Mouse (Mus musculus) CH12.LX (cell line): ENCODE results near the gene H2-Q10. TPM values are rescaled to one million over a fixed set of nuclear protein-coding genes. Genes with fewer than 3 reads are reported as not detected.

Source experiments
- DNase-seq: peaks from one replicate; pipeline ENCODE4 v3.0.0-alpha.2; 2013; ENCODE audit errors: extremely low read depth
- H3K27ac ChIP-seq: 2 replicates; pipeline ENCODE4 v1.5.1; 2012; ENCODE audit warnings: low read depth, mild to moderate bottlenecking, control low read depth, moderate library complexity; ENCODE audit not compliant: insufficient read depth
- H3K27me3 ChIP-seq: replicated peaks from 2 replicates; pipeline ENCODE3; 2012; ENCODE audit warnings: inconsistent platforms
- H3K36me3 ChIP-seq, 2 experiments: replicated peaks in 1 of 2; 2 replicates each; pipeline versions ENCODE3 to v1.6.1; 2012; ENCODE audit warnings: inconsistent platforms in 1 of 2, low read length in 1 of 2, mild to moderate bottlenecking in 1 of 2, mixed read lengths in 1 of 2, moderate library complexity in 1 of 2; ENCODE audit not compliant: control insufficient read depth in 1 of 2, insufficient read depth in 1 of 2
- H3K4me1 ChIP-seq, 2 experiments: 2 replicates each; pipeline ENCODE4 v1.6.1; 2012; ENCODE audit warnings: inconsistent platforms in 1 of 2, moderate library complexity in 1 of 2; ENCODE audit not compliant: insufficient read depth in 2 of 2, control insufficient read depth in 1 of 2
- H3K4me2 ChIP-seq: 2 replicates; pipeline ENCODE4 v1.6.1; 2012; ENCODE audit warnings: low read depth, mild to moderate bottlenecking, control low read depth; ENCODE audit not compliant: poor library complexity, insufficient read depth, severe bottlenecking
- H3K4me3 ChIP-seq, 3 experiments: fragments of 150-350 bp in 1 of 3; sonication (generic) in 1 of 3; replicated peaks in 1 of 3; 2 replicates each; pipeline versions ENCODE3 to v1.5.1; 2011 to 2012; ENCODE audit warnings: low read depth in 2 of 3, low read length in 2 of 3, mild to moderate bottlenecking in 2 of 3, moderate library complexity in 2 of 3, control low read depth in 1 of 3, improper control_type of control experiment in 1 of 3, inconsistent platforms in 1 of 3, mixed read lengths in 1 of 3; ENCODE audit not compliant: poor library complexity in 1 of 3
- H3K79me2 ChIP-seq: replicated peaks from 2 replicates; pipeline ENCODE4 v1.6.1; 2012; ENCODE audit warnings: mild to moderate bottlenecking, moderate library complexity; ENCODE audit not compliant: control insufficient read depth, poor library complexity, insufficient read depth, severe bottlenecking; ENCODE audit errors: extremely low read depth
- H3K9ac ChIP-seq: 2 replicates; pipeline ENCODE4 v1.6.1; 2012; ENCODE audit warnings: low read depth, mild to moderate bottlenecking, control low read depth, moderate library complexity; ENCODE audit not compliant: insufficient read depth
- H3K9me3 ChIP-seq: replicated peaks from 2 replicates; pipeline ENCODE3; 2012; ENCODE audit warnings: low read length, inconsistent platforms, mixed read lengths
- CTCF ChIP-seq, 2 experiments: IDR thresholded peaks in 1 of 2; conservative IDR thresholded peaks in 1 of 2; 2 replicates each; pipeline ENCODE4 v1.5.1; 2011 to 2012; ENCODE audit warnings: low read depth in 2 of 2, low read length in 2 of 2, improper control_type of control experiment in 1 of 2, inconsistent platforms in 1 of 2, mild to moderate bottlenecking in 1 of 2, moderate library complexity in 1 of 2
- ELF1 ChIP-seq: IDR thresholded peaks from 2 replicates; pipeline ENCODE4 v1.6.1; 2014; ENCODE audit warnings: low read depth, mild to moderate bottlenecking, inconsistent platforms, low read length, improper control_type of control experiment
- EP300 ChIP-seq: IDR thresholded peaks from 2 replicates; pipeline ENCODE4 v1.6.1; 2011; ENCODE audit warnings: low read length, improper control_type of control experiment
- ETS1 ChIP-seq: conservative IDR thresholded peaks from 2 replicates; pipeline ENCODE4 v1.6.1; 2012; ENCODE audit warnings: low read depth, mild to moderate bottlenecking, inconsistent platforms, low read length, improper control_type of control experiment, moderate library complexity
- GABPA ChIP-seq: IDR thresholded peaks from 2 replicates; pipeline ENCODE4 v1.6.1; 2012; ENCODE audit warnings: low read depth, low read length, improper control_type of control experiment, inconsistent platforms; ENCODE audit not compliant: insufficient replicate concordance
- HCFC1 ChIP-seq: IDR thresholded peaks from 2 replicates; pipeline ENCODE4 v1.6.1; 2012; ENCODE audit warnings: low read depth, mild to moderate bottlenecking, inconsistent platforms, low read length, improper control_type of control experiment
- IRF4 ChIP-seq: IDR thresholded peaks from 2 replicates; pipeline ENCODE4 v1.6.1; 2014; ENCODE audit warnings: low read depth, mild to moderate bottlenecking, inconsistent platforms, low read length, improper control_type of control experiment
- JUND ChIP-seq: conservative IDR thresholded peaks from 2 replicates; pipeline ENCODE4 v1.6.1; 2011; ENCODE audit warnings: low read depth, low read length, improper control_type of control experiment
- KAT2A ChIP-seq: IDR thresholded peaks from 2 replicates; pipeline ENCODE4 v1.6.1; 2012; ENCODE audit warnings: low read length, improper control_type of control experiment, inconsistent platforms; ENCODE audit not compliant: insufficient replicate concordance
- MAFK ChIP-seq: IDR thresholded peaks from 2 replicates; pipeline ENCODE4 v1.6.1; 2011; ENCODE audit warnings: low read length, improper control_type of control experiment; ENCODE audit not compliant: insufficient replicate concordance
- MEF2A ChIP-seq: IDR thresholded peaks from 2 replicates; pipeline ENCODE4 v1.6.1; 2014; ENCODE audit warnings: low read depth, mild to moderate bottlenecking, inconsistent platforms, low read length, improper control_type of control experiment, borderline replicate concordance
- MXI1 ChIP-seq: IDR thresholded peaks from 2 replicates; pipeline ENCODE4 v1.6.1; 2011; ENCODE audit warnings: mild to moderate bottlenecking, low read depth, low read length, improper control_type of control experiment
- NRF1 ChIP-seq: IDR thresholded peaks from 2 replicates; pipeline ENCODE4 v1.6.1; 2014; ENCODE audit warnings: low read depth, mild to moderate bottlenecking, inconsistent platforms, low read length, improper control_type of control experiment, moderate library complexity
- POLR2A ChIP-seq: IDR thresholded peaks from 2 replicates; pipeline ENCODE4 v1.6.1; 2011; ENCODE audit warnings: low read depth, mild to moderate bottlenecking, improper control_type of control experiment, low read length
- POLR2AphosphoS2 ChIP-seq: IDR thresholded peaks from 2 replicates; pipeline ENCODE4 v1.6.1; 2011; ENCODE audit warnings: low read depth, low read length, improper control_type of control experiment
- RAD21 ChIP-seq: IDR thresholded peaks from 2 replicates; pipeline ENCODE4 v1.6.1; 2011; ENCODE audit warnings: low read depth, mild to moderate bottlenecking, low read length, improper control_type of control experiment, moderate library complexity
- SIN3A ChIP-seq: IDR thresholded peaks from 2 replicates; pipeline ENCODE4 v1.6.1; 2012; ENCODE audit warnings: low read length, improper control_type of control experiment, inconsistent platforms
- ZMIZ1 ChIP-seq: IDR thresholded peaks from 2 replicates; pipeline ENCODE4 v1.6.1; 2012; ENCODE audit warnings: low read depth, mild to moderate bottlenecking, inconsistent platforms, low read length, improper control_type of control experiment
- ZNF384 ChIP-seq: IDR thresholded peaks from 2 replicates; pipeline ENCODE4 v1.6.1; 2012; ENCODE audit warnings: low read depth, low read length, improper control_type of control experiment, inconsistent platforms
- dilution Hi-C: fragments of 300-500 bp; cut with MboI; formaldehyde crosslinking; loops from 2 replicates; pipeline ENCODE4 v1.14.3; 2020; ENCODE audit warnings: low sequenced_read_pairs; ENCODE audit not compliant: extremely low pct_unique_long_range_greater_than_20kb, extremely low pct_ligation_motif_present
- in situ Hi-C: fragments of 300-500 bp; cut with MboI; formaldehyde crosslinking; loops from 3 replicates; pipeline ENCODE4 v1.14.3; 2019; ENCODE audit warnings: low sequenced_read_pairs, low pct_ligation_motif_present, low pct_unique_long_range_greater_than_20kb, mixed read lengths
- polyA plus RNA-seq: library from polyadenylated mRNA; unstranded; fragments of >175 nt; gene quantifications from 2 replicates; pipeline ENCODE4 v1.2.1, GENCODE M21; 2012; ENCODE audit warnings: low read depth; ENCODE audit not compliant: insufficient read length
- total RNA-seq, 2 experiments: library from RNA; depleted of rRNA; stranded (reverse); fragments of 300-350 nt in 1 of 2; fragments of >200 nt in 1 of 2; gene quantifications; 2 replicates each; pipeline ENCODE4 v1.2.3; 2012 to 2014

The H2-Q10 gene
- total and polyA plus RNA-seq, 3 experiments, result 0.62 to 60.0 (median 2.4) TPM

- H3K4me2 ChIP-seq, result no peak overlapping the region
- H3K79me2 ChIP-seq, result no peaks in the 10 kb centered on the region
- no peak overlapping the region for H3K27ac ChIP-seq
- no peak for TF ChIP-seq ZMIZ1
- no peak for TF ChIP-seq KAT2A
- TF ChIP-seq RAD21, result no peak
- TF ChIP-seq CTCF (conservative IDR thresholded peaks at IDR 0.05 in 1 of 2, IDR thresholded peaks at IDR 0.05 in 1 of 2; ENCODE audit: low read depth in 2 of 2, low read length in 2 of 2), result no peak
- TF ChIP-seq MXI1, result no peak
- H3K9me3 ChIP-seq, result no peaks in the 10 kb centered on the region
- no peak overlapping the region for H3K9ac ChIP-seq
- no peaks in the 10 kb centered on the region for H3K36me3 ChIP-seq
- dilution Hi-C loops, result no loop called here
- no peak for DNase-seq
- no peaks in the 10 kb centered on the region for H3K4me1 ChIP-seq
- no peak overlapping the region for H3K4me3 ChIP-seq
- no peaks in the 10 kb centered on the region for H3K27me3 ChIP-seq
- in situ Hi-C loops, result no loop called here
These were observed 20.4 kb downstream of the H2-Q10 start for GRCm38 (mm10) chr17:35490320-35490719.

- Histone ChIP-seq H3K9ac (no peak overlapping the region), H3K4me1 (no peaks in the 10 kb centered on the region), H3K27ac (no peak overlapping the region), H3K27me3 (peaks cover 5% of the 10 kb centered on the region), H3K9me3 (no peaks in the 10 kb centered on the region), H3K4me3 (no peak overlapping the region), H3K36me3 (no peaks in the 10 kb centered on the region), H3K4me2 (no peak overlapping the region), H3K79me2 (no peaks in the 10 kb centered on the region)
- in situ Hi-C loops (no loop called here), dilution Hi-C loops (no loop called here)
- TF ChIP-seq JUND (no peak), EP300 (no peak), ETS1 (no peak), MEF2A (no peak), POLR2AphosphoS2 (no peak), MAFK (no peak), RAD21 (no peak), ELF1 (no peak), ZNF384 (no peak), IRF4 (no peak), NRF1 (no peak), SIN3A (no peak), GABPA (no peak), POLR2A (no peak), ZMIZ1 (no peak), HCFC1 (no peak), KAT2A (no peak)
- DNase-seq, result no peak
These were observed 27.2 kb downstream of the H2-Q10 start for GRCm38 (mm10) chr17:35497124-35497523.
